ENCODE assay signal across 8 mouse cellular contexts in the genomic region with DNA sequence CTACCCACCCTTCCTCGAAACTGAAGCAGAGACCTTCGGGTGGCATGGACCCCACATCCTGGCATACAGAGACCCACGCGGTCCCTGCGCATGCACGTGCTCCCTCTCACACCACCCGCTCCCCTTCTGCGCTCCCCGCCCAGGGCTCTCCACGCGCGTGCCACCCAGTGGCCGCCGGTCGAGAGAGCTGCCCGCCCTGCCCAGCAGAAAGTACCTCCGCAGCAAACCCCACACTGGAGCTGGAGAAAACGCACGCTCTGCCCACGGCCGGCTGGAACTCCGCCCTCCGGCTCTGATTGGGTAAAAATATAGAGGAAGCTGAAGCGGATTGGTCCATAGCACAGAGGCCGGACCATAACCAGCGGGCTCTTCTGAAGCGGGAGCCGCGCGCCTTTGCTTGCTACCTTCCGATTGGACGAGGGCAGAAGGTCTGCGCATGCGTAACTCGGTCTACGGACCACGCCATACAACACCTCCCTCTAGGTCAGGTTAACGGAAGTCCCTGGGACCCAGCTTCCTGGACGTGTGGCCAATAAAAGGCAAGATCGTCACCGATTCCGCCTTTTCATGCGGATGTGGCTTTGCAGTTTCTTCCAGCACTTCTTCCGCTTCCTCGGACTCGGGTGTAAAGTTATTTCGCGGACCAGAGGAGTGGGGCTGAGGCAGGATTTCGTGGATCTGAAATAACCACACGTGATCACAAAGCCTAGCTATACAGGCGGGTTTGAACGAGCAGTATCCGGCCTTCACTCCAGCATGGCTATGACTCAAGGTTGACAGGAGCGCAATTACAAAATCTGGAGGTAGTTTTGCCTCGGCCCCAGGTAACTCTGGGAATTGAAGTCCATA. TPM values are rescaled to one million over a fixed set of nuclear protein-coding genes. Genes with fewer than 3 reads are reported as not detected.
A peak's percentile ranks its signal among the peaks of the same experiment; 100 is the strongest.
DNase-seq lines count a peak whose midpoint lies in the region; ATAC-seq lines count a peak whose summit lies in the region.

A gene (minus strand): TSS at position 280 of the 849 bp plus-strand sequence.

- 0 out of 2 replicates have a peak, but pooled peaks cover 3% of the 10 kb centered on the region for H3K4me1 ChIP-seq in brown adipose tissue, adult 24 weeks (ENCODE audit: control insufficient read depth, insufficient read depth, insufficient read length, low read length)
- H3K4me1 ChIP-seq in heart, embryonic 13.5 days, result peaks cover 17% of the 10 kb centered on the region
- peaks cover 42% of the 10 kb centered on the region for H3K4me1 ChIP-seq in liver, embryonic 12.5 days
- H3K4me1 ChIP-seq in stomach, embryonic 15.5 days, result peaks cover 6% of the 10 kb centered on the region; the same call in 1 of the 2 replicates

- peak within 1 kb of the TSS; percentile 92 for H3K4me2 ChIP-seq in heart, embryonic 13.5 days
- H3K4me2 ChIP-seq in liver, embryonic 12.5 days, result peak within 1 kb of the TSS; percentile 96
- H3K4me2 ChIP-seq in stomach, embryonic 15.5 days, result peak within 1 kb of the TSS; percentile 80

- peak within 1 kb of the TSS; percentile 90 for H3K9ac ChIP-seq in heart, embryonic 13.5 days
- peak within 1 kb of the TSS; percentile 79 for H3K9ac ChIP-seq in liver, embryonic 12.5 days
- peak within 1 kb of the TSS; percentile 53 for H3K9ac ChIP-seq in stomach, embryonic 15.5 days

- under 1% methylated on average over 55 of the region's 55 CpGs for WGBS in heart, embryonic 13.5 days
- 1% methylated on average over 54 of the region's 55 CpGs for WGBS in liver, embryonic 12.5 days (ENCODE audit: insufficient replicate concordance)
- WGBS in stomach, embryonic 15.5 days, result under 1% methylated on average over 55 of the region's 55 CpGs

- peak within 1 kb of the TSS; percentile 76 for H3K4me3 ChIP-seq in brown adipose tissue, adult 24 weeks (ENCODE audit: insufficient read depth, low read depth, low read length)
- H3K4me3 ChIP-seq in heart, embryonic 13.5 days, result peak within 1 kb of the TSS; percentile 82
- peak within 1 kb of the TSS; percentile 77 for H3K4me3 ChIP-seq in liver, embryonic 12.5 days
- H3K4me3 ChIP-seq in stomach, embryonic 15.5 days (replicated peaks), result peak within 1 kb of the TSS; percentile 64

- H3K9me3 ChIP-seq in heart, embryonic 13.5 days, result no peaks in the 10 kb centered on the region
- H3K9me3 ChIP-seq in liver, embryonic 12.5 days (replicated peaks), result no peaks in the 10 kb centered on the region
- no peaks in the 10 kb centered on the region for H3K9me3 ChIP-seq in stomach, embryonic 15.5 days

- no peaks in the 10 kb centered on the region for H3K27me3 ChIP-seq in heart, embryonic 13.5 days (replicated peaks)
- H3K27me3 ChIP-seq in liver, embryonic 12.5 days (replicated peaks), result no peaks in the 10 kb centered on the region
- no peaks in the 10 kb centered on the region for H3K27me3 ChIP-seq in stomach, embryonic 15.5 days (replicated peaks)

- DNase-seq in CD4-positive, CD25-positive, alpha-beta regulatory T cell, adult 2 months (ENCODE audit: low read depth, low spot score), result peak; percentile 100
- DNase-seq in fat pad, adult 2 months (ENCODE audit: extremely low read depth, low read depth, low spot score), result peak; percentile 100
- DNase-seq in kidney, postnatal 10 days, result peak; percentile 100
- peak; percentile 98 to 99 for DNase-seq in natural killer cell, adult 2 months (ENCODE audit: low spot score in 2 of 2)

- H3K36me3 ChIP-seq in heart, embryonic 13.5 days, result no peaks in the 10 kb centered on the region
- peaks cover 8% of the 10 kb centered on the region; the same call in 1 of the 2 replicates for H3K36me3 ChIP-seq in liver, embryonic 12.5 days
- no peaks in the 10 kb centered on the region for H3K36me3 ChIP-seq in stomach, embryonic 15.5 days

- H3K27ac ChIP-seq in brown adipose tissue, adult 24 weeks (replicated peaks; ENCODE audit: low read depth, low read length), result peak within 1 kb of the TSS; percentile 94
- H3K27ac ChIP-seq in heart, embryonic 13.5 days (replicated peaks), result peak within 1 kb of the TSS; percentile 92
- H3K27ac ChIP-seq in liver, embryonic 12.5 days, result peak within 1 kb of the TSS; percentile 90
- H3K27ac ChIP-seq in stomach, embryonic 15.5 days, result peak within 1 kb of the TSS; percentile 91

- ATAC-seq in heart, embryonic 13.5 days (ENCODE audit: extremely low read depth, insufficient number of reproducible peaks, low FRiP score, low TSS enrichment), result peak; percentile 99
- ATAC-seq in liver, embryonic 12.5 days, result peak; percentile 97
- ATAC-seq in stomach, embryonic 15.5 days (ENCODE audit: insufficient read depth, low FRiP score, low read depth), result peak; percentile 99

RNA-seq across cellular contexts. Expression of the gene that starts here (rescaled TPM):
- polyA plus RNA-seq in brown adipose tissue, adult 24 weeks (2012; ENCODE audit: insufficient read depth, insufficient read length, missing spikeins), result 16.5 and 18.2 TPM in 2 replicates
- polyA plus RNA-seq in heart, embryonic 13.5 days (2015; fragmentation: Nextera tagmentation; extraction: Ambion mirVana), result 7.5 and 8.3 TPM in 2 replicates
- 9.8 and 10.7 TPM in 2 replicates for polyA plus RNA-seq in liver, embryonic 12.5 days (2016; fragmentation: Nextera tagmentation; extraction: Ambion mirVana)
- polyA plus RNA-seq in stomach, embryonic 15.5 days (2015; fragmentation: Nextera tagmentation; extraction: Ambion mirVana), result 10.8 and 16.8 TPM in 2 replicates

Comparison
In these comparisons a context has a peak if more than half of its experiments do, and no peak if none do; other contexts are left out.
1. Peak in every context shown above with its lines: DNase-seq, ATAC-seq, H3K4me3 ChIP-seq and H3K27ac ChIP-seq.